Mouse (Mus musculus): ENCODE data around the gene Pdik1l. TPM values are rescaled to one million over a fixed set of nuclear protein-coding genes. Genes with fewer than 3 reads are reported as not detected.

The Pdik1l gene
- total RNA-seq, 1 experiment: 13.2 TPM

DNA sequence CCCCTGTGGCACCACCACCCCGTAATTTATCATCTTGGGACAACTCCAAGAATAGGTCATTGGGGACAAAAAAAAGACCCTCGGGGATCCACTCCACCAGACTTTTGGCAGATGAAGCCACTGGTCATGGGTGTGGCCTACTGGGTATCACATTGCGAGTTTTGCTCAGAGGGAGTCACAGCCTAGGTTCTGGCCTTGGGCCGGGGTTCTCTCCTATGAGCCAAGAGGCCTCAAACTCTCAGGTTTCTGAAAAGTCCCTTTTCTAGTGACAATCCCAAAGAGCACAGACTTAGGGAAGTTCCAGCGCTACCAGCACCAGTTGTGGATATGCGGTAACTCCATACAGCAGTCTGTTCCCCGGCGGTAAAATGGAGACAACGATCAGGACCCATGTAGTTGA, 23.0 kb upstream of the Pdik1l start:
- no peak for DNase-seq (ENCODE audit: low read depth, low spot score)
- H3K4me3 ChIP-seq (ENCODE audit: insufficient read depth in 1 of 2, low read depth in 1 of 2, low read length in 2 of 2, poor library complexity in 1 of 2, severe bottlenecking in 1 of 2): no peak overlapping the region
- no peak overlapping the region for H3K27ac ChIP-seq (ENCODE audit: insufficient read depth, low read depth, low read length, poor library complexity, severe bottlenecking)
- H3K9me3 ChIP-seq (ENCODE audit: control insufficient read depth, insufficient read depth, low read depth, low read length): no peaks in the 10 kb centered on the region
- TF ChIP-seq ZNF384 (IDR thresholded peaks at IDR 0.05; ENCODE audit: low read depth, low read length) (no peak), MAFK (IDR thresholded peaks at IDR 0.05; ENCODE audit: insufficient read depth, low read depth, low read length) (no peak), CHD2 (IDR thresholded peaks at IDR 0.05; ENCODE audit: low read depth, low read length) (no peak), ZC3H11A (IDR thresholded peaks at IDR 0.05; ENCODE audit: borderline replicate concordance, low read depth, low read length) (no peak), HCFC1 (IDR thresholded peaks at IDR 0.05; ENCODE audit: borderline replicate concordance, insufficient read depth, low read length) (no peak)
- in situ Hi-C loops (cut with MboI; ENCODE audit: low sequenced_read_pairs in 2 of 2, unreplicated experiment in 2 of 2): no loop called here
- no peak overlapping the region for H3K9ac ChIP-seq (ENCODE audit: insufficient read depth, low read depth, low read length, poor library complexity, severe bottlenecking)
- H3K4me1 ChIP-seq (ENCODE audit: control insufficient read depth in 2 of 2, insufficient read depth in 2 of 2, low read length in 2 of 2, poor library complexity in 1 of 2): peaks cover 4 to 13% of the 10 kb centered on the region in 2 experiments
- no peaks in the 10 kb centered on the region for H3K36me3 ChIP-seq (ENCODE audit: control insufficient read depth, insufficient read depth, low read length, poor library complexity, severe bottlenecking)

GRCm38 (mm10) chr4:134310106-134310505, 22.4 kb upstream of the Pdik1l start:
- in situ Hi-C loops (cut with MboI; ENCODE audit: low sequenced_read_pairs in 2 of 2, unreplicated experiment in 2 of 2): no loop called here
- Histone ChIP-seq H3K9ac (ENCODE audit: insufficient read depth, low read depth, low read length, poor library complexity, severe bottlenecking) (no peak overlapping the region), H3K27ac (ENCODE audit: insufficient read depth, low read depth, low read length, poor library complexity, severe bottlenecking) (no peak overlapping the region), H3K36me3 (ENCODE audit: control insufficient read depth, insufficient read depth, low read length, poor library complexity, severe bottlenecking) (no peaks in the 10 kb centered on the region), H3K9me3 (ENCODE audit: control insufficient read depth, insufficient read depth, low read depth, low read length) (no peaks in the 10 kb centered on the region), H3K4me1 (ENCODE audit: control insufficient read depth in 2 of 2, insufficient read depth in 2 of 2, low read length in 2 of 2, poor library complexity in 1 of 2) (peaks cover 4 to 11% of the 10 kb centered on the region in 2 experiments; a peak in 3 of 4 replicates), H3K4me3 (ENCODE audit: insufficient read depth in 1 of 2, low read depth in 1 of 2, low read length in 2 of 2, poor library complexity in 1 of 2, severe bottlenecking in 1 of 2) (no peak overlapping the region)
- TF ChIP-seq CHD2 (IDR thresholded peaks at IDR 0.05; ENCODE audit: low read depth, low read length) (no peak), ZNF384 (IDR thresholded peaks at IDR 0.05; ENCODE audit: low read depth, low read length) (no peak), HCFC1 (IDR thresholded peaks at IDR 0.05; ENCODE audit: borderline replicate concordance, insufficient read depth, low read length) (no peak), MAFK (IDR thresholded peaks at IDR 0.05; ENCODE audit: insufficient read depth, low read depth, low read length) (no peak), ZC3H11A (IDR thresholded peaks at IDR 0.05; ENCODE audit: borderline replicate concordance, low read depth, low read length) (no peak)
- DNase-seq (ENCODE audit: low read depth, low spot score): no peak

DNA sequence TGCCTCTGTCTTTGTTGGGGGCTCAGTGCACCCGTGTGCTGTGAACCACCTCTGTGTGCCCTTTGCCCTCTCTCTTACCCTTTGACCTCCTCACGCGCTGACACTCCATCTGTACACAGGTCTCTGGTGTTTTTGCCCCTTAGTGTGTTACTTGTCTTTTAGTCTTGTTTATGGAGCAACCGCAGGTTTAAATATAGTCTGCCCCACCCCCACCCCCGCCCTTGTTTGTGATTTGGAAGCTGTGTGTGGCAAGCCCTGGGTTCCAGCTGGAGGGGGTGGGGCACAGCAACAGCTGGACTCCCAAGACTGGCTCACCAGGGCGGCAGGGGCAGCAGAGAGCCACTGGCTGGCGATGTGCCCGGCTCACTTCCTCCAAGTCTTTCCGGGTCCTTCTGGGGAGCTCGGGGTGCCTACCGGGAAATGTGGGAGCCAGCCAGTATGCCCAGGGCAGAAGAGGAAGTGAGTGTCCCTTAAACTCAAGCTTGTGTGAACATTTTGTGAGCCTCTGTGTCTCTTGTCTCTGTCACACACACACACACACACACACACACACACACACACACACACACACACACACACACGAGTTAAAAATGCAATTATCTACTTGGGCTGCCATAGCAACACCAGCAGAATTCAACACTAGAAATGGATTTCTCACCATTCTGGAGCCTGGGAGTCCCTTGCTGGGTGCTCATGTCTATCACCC, 19.8 kb upstream of the Pdik1l start:
- Histone ChIP-seq H3K4me1 (ENCODE audit: control insufficient read depth in 2 of 2, insufficient read depth in 2 of 2, low read length in 2 of 2, poor library complexity in 1 of 2) (peaks cover 4 to 6% of the 10 kb centered on the region in 2 experiments; a peak in 2 of 4 replicates), H3K36me3 (ENCODE audit: control insufficient read depth, insufficient read depth, low read length, poor library complexity, severe bottlenecking) (no peaks in the 10 kb centered on the region), H3K9ac (ENCODE audit: insufficient read depth, low read depth, low read length, poor library complexity, severe bottlenecking) (no peak overlapping the region), H3K9me3 (ENCODE audit: control insufficient read depth, insufficient read depth, low read depth, low read length) (no peaks in the 10 kb centered on the region), H3K4me3 (ENCODE audit: insufficient read depth in 1 of 2, low read depth in 1 of 2, low read length in 2 of 2, poor library complexity in 1 of 2, severe bottlenecking in 1 of 2) (no peak overlapping the region), H3K27ac (ENCODE audit: insufficient read depth, low read depth, low read length, poor library complexity, severe bottlenecking) (no peak overlapping the region)
- TF ChIP-seq ZNF384 (IDR thresholded peaks at IDR 0.05; ENCODE audit: low read depth, low read length): no peak
- no peak for TF ChIP-seq CHD2 (IDR thresholded peaks at IDR 0.05; ENCODE audit: low read depth, low read length)
- no peak for TF ChIP-seq MAFK (IDR thresholded peaks at IDR 0.05; ENCODE audit: insufficient read depth, low read depth, low read length)
- no peak for TF ChIP-seq HCFC1 (IDR thresholded peaks at IDR 0.05; ENCODE audit: borderline replicate concordance, insufficient read depth, low read length)
- DNase-seq (ENCODE audit: low read depth, low spot score): no peak
- in situ Hi-C loops (cut with MboI; ENCODE audit: low sequenced_read_pairs in 2 of 2, unreplicated experiment in 2 of 2): no loop called here

- in situ Hi-C loops (cut with MboI; ENCODE audit: low sequenced_read_pairs in 2 of 2, unreplicated experiment in 2 of 2): no loop called here
- Histone ChIP-seq H3K9ac (ENCODE audit: insufficient read depth, low read depth, low read length, poor library complexity, severe bottlenecking) (no peak overlapping the region), H3K9me3 (ENCODE audit: control insufficient read depth, insufficient read depth, low read depth, low read length) (no peaks in the 10 kb centered on the region), H3K4me3 (ENCODE audit: insufficient read depth in 1 of 2, low read depth in 1 of 2, low read length in 2 of 2, poor library complexity in 1 of 2, severe bottlenecking in 1 of 2) (no peak overlapping the region), H3K27ac (ENCODE audit: insufficient read depth, low read depth, low read length, poor library complexity, severe bottlenecking) (no peak overlapping the region), H3K36me3 (ENCODE audit: control insufficient read depth, insufficient read depth, low read length, poor library complexity, severe bottlenecking) (no peaks in the 10 kb centered on the region), H3K4me1 (ENCODE audit: control insufficient read depth in 2 of 2, insufficient read depth in 2 of 2, low read length in 2 of 2, poor library complexity in 1 of 2) (peaks cover 4 to 8% of the 10 kb centered on the region in 2 experiments; a peak in 2 of 4 replicates)
- TF ChIP-seq ZC3H11A (IDR thresholded peaks at IDR 0.05; ENCODE audit: borderline replicate concordance, low read depth, low read length) (no peak), CHD2 (IDR thresholded peaks at IDR 0.05; ENCODE audit: low read depth, low read length) (no peak), HCFC1 (IDR thresholded peaks at IDR 0.05; ENCODE audit: borderline replicate concordance, insufficient read depth, low read length) (no peak), MAFK (IDR thresholded peaks at IDR 0.05; ENCODE audit: insufficient read depth, low read depth, low read length) (no peak), ZNF384 (IDR thresholded peaks at IDR 0.05; ENCODE audit: low read depth, low read length) (no peak)
- DNase-seq (ENCODE audit: low read depth, low spot score): no peak
These were observed 19.3 kb upstream of the Pdik1l start for GRCm38 (mm10) chr4:134306963-134307362.
